Mouse (Mus musculus) brain, embryonic 14.5 days (tissue): ENCODE measurements around the gene Gm17571.

Experiments used
- CTCF ChIP-seq: fragments of 200-500 bp; IDR thresholded peaks from 2 replicates; pipeline ENCODE4 v1.5.1; 2012; ENCODE audit warnings: inconsistent platforms, mild to moderate bottlenecking, moderate library complexity, borderline replicate concordance; ENCODE audit not compliant: insufficient read depth, insufficient read length; ENCODE audit errors: extremely low read depth
- POLR2A ChIP-seq: fragments of 200-500 bp; IDR thresholded peaks from 2 replicates; pipeline ENCODE4 v1.6.1; 2012; ENCODE audit warnings: mild to moderate bottlenecking, inconsistent platforms, borderline replicate concordance; ENCODE audit not compliant: poor library complexity, insufficient read depth, insufficient read length, severe bottlenecking; ENCODE audit errors: extremely low read depth

GRCm38 (mm10) chr9:13468778-13469177 is 22.2 kb upstream of the Gm17571 start:
- TF ChIP-seq CTCF = no peak
- no peak for TF ChIP-seq POLR2A
